Mouse (Mus musculus) gastrocnemius, postnatal 14 days (tissue): ENCODE data around the gene Naga. TPM values are rescaled to one million over a fixed set of nuclear protein-coding genes. Genes with fewer than 3 reads are reported as not detected.

Experiments
- DNase-seq: peaks from one replicate; pipeline ENCODE4 v3.0.0; 2021; ENCODE audit warnings: mixed read lengths
- intact Hi-C: fragments of 180-260 bp; cut with DNase I; formaldehyde crosslinking; loops from one replicate; pipeline ENCODE4 v1.15.1; 2025; ENCODE audit warnings: low total_unique reads
- total RNA-seq, 2 experiments: library from RNA; stranded (reverse); gene quantifications; 2 replicates each; pipeline ENCODE4 v1.2.3; 2021

Naga gene
- total RNA-seq, 2 experiments from 2014 or later = 19.3 to 20.4 TPM

- intact Hi-C loops = no loop called here
- no peak for DNase-seq
Measured at GRCm38 (mm10) chr15:82341675-82342542, 3.2 kb upstream of the Naga start.

GRCm38 (mm10) chr15:82341036-82341501 is 2.3 kb upstream of the Naga start:
- intact Hi-C loops = no loop called here
- peak; percentile 79 for DNase-seq

- DNase-seq = no peak
- intact Hi-C loops = no loop called here
Measured at GRCm38 (mm10) chr15:82340414-82341035, 1.8 kb upstream of the Naga start.

GRCm38 (mm10) chr15:82339634-82340254 is 1.0 kb upstream of the Naga start:
- intact Hi-C loops = no loop called here
- no peak for DNase-seq

GRCm38 (mm10) chr15:82339150-82339549 is 425 bp upstream of the Naga start:
- intact Hi-C loops = no loop called here
- DNase-seq = no peak

- intact Hi-C loops = no loop called here
- no peak for DNase-seq
Measured at GRCm38 (mm10) chr15:82337875-82338274, 850 bp downstream of the Naga start.

GRCm38 (mm10) chr15:82336629-82337028 is 2.1 kb downstream of the Naga start:
- intact Hi-C loops = no loop called here
- DNase-seq = no peak

- intact Hi-C loops = no loop called here
Measured at GRCm38 (mm10) chr15:82335194-82335593, 3.5 kb downstream of the Naga start.

GRCm38 (mm10) chr15:82325382-82325781 is 13.3 kb downstream of the Naga start:
- DNase-seq = no peak
- intact Hi-C loops = no loop called here

More at GRCm38 (mm10) chr15:82335194-82335593, 3.5 kb downstream of the Naga start:
- no peak for DNase-seq

- intact Hi-C loops = no loop called here
- DNase-seq = no peak
Measured at GRCm38 (mm10) chr15:82322195-82322594, 16.5 kb downstream of the Naga start.

- intact Hi-C loops = no loop called here
- no peak for DNase-seq
Measured at GRCm38 (mm10) chr15:82319613-82320012, 19.1 kb downstream of the Naga start.

- intact Hi-C loops = no loop called here
- DNase-seq = no peak
Measured at GRCm38 (mm10) chr15:82317839-82318238, 20.9 kb downstream of the Naga start.

- no peak for DNase-seq
- intact Hi-C loops = no loop called here
Measured at GRCm38 (mm10) chr15:82308416-82308815, 30.3 kb downstream of the Naga start.

- no peak for DNase-seq
- intact Hi-C loops = no loop called here
Measured at GRCm38 (mm10) chr15:82307107-82307506, 31.6 kb downstream of the Naga start.

- DNase-seq = no peak
- intact Hi-C loops = no loop called here
Measured at GRCm38 (mm10) chr15:82298764-82299561, 39.8 kb downstream of the Naga start, which contains the start of gene Wbp2nl. Gene Wbp2nl (plus strand): TSS chr15:82298954.

GRCm38 (mm10) chr15:82294059-82294458 is 44.7 kb downstream of the Naga start:
- DNase-seq = no peak
- intact Hi-C loops = no loop called here

- intact Hi-C loops = no loop called here
Measured at GRCm38 (mm10) chr15:82293271-82293711, 45.4 kb downstream of the Naga start.

GRCm38 (mm10) chr15:82292851-82293250 is 45.9 kb downstream of the Naga start:
- DNase-seq = no peak
- intact Hi-C loops = no loop called here

More at GRCm38 (mm10) chr15:82293271-82293711, 45.4 kb downstream of the Naga start:
- DNase-seq = no peak

GRCm38 (mm10) chr15:82290252-82290651 is 48.5 kb downstream of the Naga start:
- DNase-seq = no peak
- intact Hi-C loops = no loop called here
